Mouse (Mus musculus) limb, embryonic 11.5 days (tissue): ENCODE results near the gene Dab1. TPM values are rescaled to one million over a fixed set of nuclear protein-coding genes. Genes with fewer than 3 reads are reported as not detected.

Experiments used
- ATAC-seq: fragments of 200-750 bp; cut with Nextera tagmentation; 2 replicates; pipeline ENCODE4 v1.8.0; 2017; ENCODE audit warnings: low read depth; ENCODE audit not compliant: insufficient number of reproducible peaks, low FRiP score, low TSS enrichment
- DNase-seq: peaks from one replicate; pipeline ENCODE4 v3.0.0-alpha.2; 2015; ENCODE audit warnings: low spot score
- H3K27ac ChIP-seq: fragments of 300-500 bp; sonication (generic); replicated peaks from 2 replicates; pipeline ENCODE4 v1.5.1; 2014; ENCODE audit warnings: low read depth, mild to moderate bottlenecking, low read length
- H3K27me3 ChIP-seq: fragments of 300-500 bp; sonication (generic); 2 replicates; pipeline ENCODE4 v1.6.1; 2014; ENCODE audit warnings: mild to moderate bottlenecking, low read length, mixed read lengths; ENCODE audit not compliant: control insufficient read depth, insufficient read depth
- H3K36me3 ChIP-seq: fragments of 300-500 bp; sonication (generic); 2 replicates; pipeline ENCODE4 v1.6.1; 2014; ENCODE audit warnings: mild to moderate bottlenecking, low read length, moderate library complexity, mixed read lengths; ENCODE audit not compliant: control insufficient read depth, insufficient read depth
- H3K4me1 ChIP-seq: fragments of 300-500 bp; sonication (generic); 2 replicates; pipeline ENCODE4 v1.6.1; 2014; ENCODE audit warnings: low read length, mixed read lengths; ENCODE audit not compliant: control insufficient read depth, insufficient read depth
- H3K4me2 ChIP-seq: fragments of 300-500 bp; sonication (generic); 2 replicates; pipeline ENCODE4 v1.6.1; 2014; ENCODE audit warnings: low read depth, mild to moderate bottlenecking, moderate library complexity; ENCODE audit not compliant: severe bottlenecking
- H3K4me3 ChIP-seq: fragments of 300-500 bp; sonication (generic); 2 replicates; pipeline ENCODE4 v1.5.1; 2014; ENCODE audit warnings: low read depth, low read length
- H3K9ac ChIP-seq: fragments of 300-500 bp; sonication (generic); 2 replicates; pipeline ENCODE4 v1.6.1; 2014; ENCODE audit warnings: mild to moderate bottlenecking, low read length
- H3K9me3 ChIP-seq: fragments of 300-500 bp; sonication (generic); 2 replicates; pipeline ENCODE4 v1.6.1; 2016; ENCODE audit warnings: low read length; ENCODE audit not compliant: control insufficient read depth
- WGBS: fragments of 180-500 bp; shearing (Covaris S2); extraction: QIAGEN DNeasy Blood & Tissue Kit; methylation state at CpG from one replicate; pipeline ENCODE4 v1.1.7; 2014; 5-methylcytosine and 5-hydroxymethylcytosine counted together
- polyA plus RNA-seq: library from polyadenylated mRNA; unstranded; fragments of >200 nt; fragmentation: Nextera tagmentation; extraction: Ambion mirVana; gene quantifications from 2 replicates; pipeline ENCODE4 v1.2.1, GENCODE M21; 2014

Dab1 gene
- 14.4 and 17.1 TPM in 2 replicates for polyA plus RNA-seq

GRCm38 (mm10) chr4:103619321-103619945, at the start of gene Dab1:
Gene Dab1, plus strand, starts transcription at chr4:103619359.
- Histone ChIP-seq H3K9ac (no peak within 1 kb of the TSS), H3K4me2 (peak within 1 kb of the TSS; percentile 61), H3K27ac (no peak within 1 kb of the TSS), H3K4me3 (peak within 1 kb of the TSS; percentile 31), H3K36me3 (no peaks in the 10 kb centered on the region), H3K4me1 (no peaks in the 10 kb centered on the region; the same call in 1 of the 2 replicates), H3K9me3 (no peaks in the 10 kb centered on the region), H3K27me3 (peaks cover 47% of the 10 kb centered on the region)
- DNase-seq (peak; percentile 37), ATAC-seq (peak; percentile 26; the same call in 1 of the 2 replicates)
- WGBS: under 1% methylated on average over 41 of the region's 41 CpGs

GRCm38 (mm10) chr4:103571721-103572352, 47.3 kb upstream of the Dab1 start:
- no peaks in the 10 kb centered on the region for H3K36me3 ChIP-seq
- WGBS: 73% methylated on average over 4 of the region's 4 CpGs

GRCm38 (mm10) chr4:103575556-103575955, 43.6 kb upstream of the Dab1 start:
- no peak overlapping the region for H3K4me2 ChIP-seq
- no peaks in the 10 kb centered on the region for H3K27me3 ChIP-seq
- no peaks in the 10 kb centered on the region for H3K9me3 ChIP-seq
- no peak overlapping the region for H3K27ac ChIP-seq
- H3K4me3 ChIP-seq: no peak overlapping the region
- DNase-seq: no peak
- H3K4me1 ChIP-seq: no peaks in the 10 kb centered on the region
- H3K36me3 ChIP-seq: no peaks in the 10 kb centered on the region
- H3K9ac ChIP-seq: no peak overlapping the region
- WGBS: 84% methylated on average over 2 of the region's 2 CpGs
- ATAC-seq: no peak

More at GRCm38 (mm10) chr4:103571721-103572352, 47.3 kb upstream of the Dab1 start:
- Histone ChIP-seq H3K4me1 (no peaks in the 10 kb centered on the region), H3K9me3 (no peaks in the 10 kb centered on the region), H3K27me3 (no peaks in the 10 kb centered on the region), H3K9ac (no peak overlapping the region), H3K4me3 (no peak overlapping the region), H3K4me2 (no peak overlapping the region), H3K27ac (no peak overlapping the region)
- DNase-seq: peak; percentile 73
- ATAC-seq: no peak

GRCm38 (mm10) chr4:103576305-103576704, 42.9 kb upstream of the Dab1 start:
- no peaks in the 10 kb centered on the region for H3K36me3 ChIP-seq
- H3K4me2 ChIP-seq: no peak overlapping the region
- no peaks in the 10 kb centered on the region for H3K9me3 ChIP-seq
- ATAC-seq (no peak), DNase-seq (no peak)
- no peak overlapping the region for H3K4me3 ChIP-seq
- no peaks in the 10 kb centered on the region for H3K4me1 ChIP-seq
- 83% methylated on average over 6 of the region's 6 CpGs for WGBS
- no peak overlapping the region for H3K27ac ChIP-seq
- H3K27me3 ChIP-seq: no peaks in the 10 kb centered on the region
- no peak overlapping the region for H3K9ac ChIP-seq

- no peaks in the 10 kb centered on the region for H3K9me3 ChIP-seq
- DNase-seq: no peak
- 82% methylated on average over 4 of the region's 4 CpGs for WGBS
- H3K36me3 ChIP-seq: no peaks in the 10 kb centered on the region
- no peak overlapping the region for H3K9ac ChIP-seq
- no peak for ATAC-seq
- no peak overlapping the region for H3K4me2 ChIP-seq
- no peaks in the 10 kb centered on the region for H3K4me1 ChIP-seq
- no peaks in the 10 kb centered on the region for H3K27me3 ChIP-seq
- no peak overlapping the region for H3K27ac ChIP-seq
- no peak overlapping the region for H3K4me3 ChIP-seq
Measured at GRCm38 (mm10) chr4:103577111-103577815, 41.9 kb upstream of the Dab1 start.

- ATAC-seq (no peak), DNase-seq (no peak)
- Histone ChIP-seq H3K36me3 (no peaks in the 10 kb centered on the region), H3K27ac (no peak overlapping the region), H3K4me3 (no peak overlapping the region), H3K9ac (no peak overlapping the region), H3K4me1 (no peaks in the 10 kb centered on the region), H3K27me3 (no peaks in the 10 kb centered on the region), H3K9me3 (no peaks in the 10 kb centered on the region), H3K4me2 (no peak overlapping the region)
- 87% methylated on average over 7 of the region's 7 CpGs for WGBS
Measured at GRCm38 (mm10) chr4:103577821-103578220, 41.3 kb upstream of the Dab1 start.

- Histone ChIP-seq H3K27ac (no peak overlapping the region), H3K36me3 (no peaks in the 10 kb centered on the region), H3K9ac (no peak overlapping the region), H3K4me1 (no peaks in the 10 kb centered on the region), H3K9me3 (no peaks in the 10 kb centered on the region), H3K4me3 (no peak overlapping the region), H3K27me3 (no peaks in the 10 kb centered on the region), H3K4me2 (no peak overlapping the region)
- DNase-seq (no peak), ATAC-seq (no peak)
- WGBS: 87% methylated on average over 9 of the region's 9 CpGs
Measured at GRCm38 (mm10) chr4:103580021-103580420, 39.1 kb upstream of the Dab1 start.

GRCm38 (mm10) chr4:103615011-103615410, 4.1 kb upstream of the Dab1 start:
- H3K4me3 ChIP-seq: no peak overlapping the region
- no peak overlapping the region for H3K27ac ChIP-seq
- peaks cover 22% of the 10 kb centered on the region for H3K27me3 ChIP-seq
- ATAC-seq: no peak
- H3K4me2 ChIP-seq: no peak overlapping the region
- DNase-seq: no peak
- H3K36me3 ChIP-seq: no peaks in the 10 kb centered on the region
- H3K9ac ChIP-seq: no peak overlapping the region
- H3K4me1 ChIP-seq: no peaks in the 10 kb centered on the region; the same call in 1 of the 2 replicates
- WGBS: 75% methylated on average over 3 of the region's 3 CpGs
- H3K9me3 ChIP-seq: no peaks in the 10 kb centered on the region
